ENCODE assay signal across 20 mouse cellular contexts in genomic region chr11:51843898-51844297, GRCm38 (mm10). TPM values are rescaled to one million over a fixed set of nuclear protein-coding genes. Genes with fewer than 3 reads are reported as not detected.
A peak's percentile ranks its signal among the peaks of the same experiment; 100 is the strongest.
DNase-seq lines count a peak whose midpoint lies in the region; ATAC-seq and TF ChIP-seq lines count a peak whose summit lies in the region.
"Had no signal": no experiment of that assay in that cellular context is flagged by ENCODE, and none has a peak within 500 bp of the region (broad histone marks: within the 10 kb centered on the region; RNA-seq: fewer than 3 reads in every experiment).

No protein-coding gene starts in this region.

- DNase-seq in kidney, postnatal 0 days (ENCODE audit: low spot score): peak; percentile 56
- no peak for DNase-seq in kidney, adult 11 months
- peak; percentile 46 for DNase-seq in ES-CJ7 (ENCODE audit: low read depth, low spot score)
- peak; percentile 64 for DNase-seq in embryo, embryonic 10.5 days (ENCODE audit: low spot score)
- peak; percentile 74 for DNase-seq in limb, embryonic 11.5 days (ENCODE audit: low spot score)
- DNase-seq in lung, postnatal 36 days: no peak
- DNase-seq in gastrocnemius, postnatal 10 days: no peak
- DNase-seq: adrenal gland, adult 8-10 months; cerebellum, adult 9-11 months; gastrocnemius, postnatal 25 days; kidney, adult 2 months; lung, postnatal 10 days; right cerebral cortex, postnatal 14 days had no signal

- TF ChIP-seq CTCF in kidney, postnatal 0 days (IDR thresholded peaks at IDR 0.05; ENCODE audit: low read depth): no peak

- no peaks in the 10 kb centered on the region for H3K36me3 ChIP-seq in kidney, postnatal 0 days (ENCODE audit: insufficient read depth, low read length)
- H3K36me3 ChIP-seq in limb, embryonic 11.5 days (ENCODE audit: control insufficient read depth, insufficient read depth, low read length): no peaks in the 10 kb centered on the region
- H3K36me3 ChIP-seq: heart, embryonic 15.5 days; liver, embryonic 15.5 days; neural tube, embryonic 13.5 days had no signal

- no peak overlapping the region for H3K9ac ChIP-seq in kidney, postnatal 0 days (ENCODE audit: low read depth, low read length)
- no peak overlapping the region for H3K9ac ChIP-seq in limb, embryonic 11.5 days (ENCODE audit: low read length)
- H3K9ac ChIP-seq: forebrain, embryonic 13.5 days; heart, embryonic 15.5 days; limb, embryonic 15.5 days; liver, embryonic 15.5 days; neural tube, embryonic 13.5 days had no signal

- H3K27ac ChIP-seq in kidney, postnatal 0 days: no peak overlapping the region
- H3K27ac ChIP-seq in limb, embryonic 11.5 days (replicated peaks; ENCODE audit: low read depth, low read length): no peak overlapping the region
- H3K27ac ChIP-seq: forebrain, embryonic 13.5 days; heart, embryonic 15.5 days; limb, embryonic 15.5 days; neural tube, embryonic 13.5 days had no signal

- no peaks in the 10 kb centered on the region; the same call in 1 of the 2 replicates for H3K4me1 ChIP-seq in kidney, postnatal 0 days (replicated peaks; ENCODE audit: insufficient read depth, low read length)
- H3K4me1 ChIP-seq in limb, embryonic 11.5 days (ENCODE audit: control insufficient read depth, insufficient read depth, low read length): no peaks in the 10 kb centered on the region
- H3K4me1 ChIP-seq: forebrain, embryonic 13.5 days; neural tube, embryonic 13.5 days had no signal

- H3K27me3 ChIP-seq in kidney, postnatal 0 days (ENCODE audit: insufficient read depth, low read length): no peaks in the 10 kb centered on the region
- no peaks in the 10 kb centered on the region for H3K27me3 ChIP-seq in limb, embryonic 11.5 days (ENCODE audit: control insufficient read depth, insufficient read depth, low read length)
- H3K27me3 ChIP-seq: forebrain, embryonic 13.5 days; heart, embryonic 15.5 days; limb, embryonic 15.5 days; liver, embryonic 15.5 days; neural tube, embryonic 13.5 days had no signal

- H3K4me2 ChIP-seq in kidney, postnatal 0 days (ENCODE audit: low read length): no peak overlapping the region
- no peak overlapping the region for H3K4me2 ChIP-seq in limb, embryonic 11.5 days (ENCODE audit: low read depth, severe bottlenecking)
- H3K4me2 ChIP-seq: forebrain, embryonic 13.5 days; heart, embryonic 15.5 days; limb, embryonic 15.5 days; liver, embryonic 15.5 days; neural tube, embryonic 13.5 days had no signal

- H3K4me3 ChIP-seq in kidney, postnatal 0 days (replicated peaks; ENCODE audit: low read depth, low read length): no peak overlapping the region
- H3K4me3 ChIP-seq in limb, embryonic 11.5 days (ENCODE audit: low read depth, low read length): no peak overlapping the region
- H3K4me3 ChIP-seq: erythroblast, embryonic 14.5 days; forebrain, embryonic 13.5 days; heart, embryonic 15.5 days; limb, embryonic 15.5 days; liver, embryonic 15.5 days; neural tube, embryonic 13.5 days had no signal

- H3K9me3 ChIP-seq in kidney, postnatal 0 days (replicated peaks; ENCODE audit: low read length): no peaks in the 10 kb centered on the region
- H3K9me3 ChIP-seq in limb, embryonic 11.5 days (ENCODE audit: control insufficient read depth, low read length): no peaks in the 10 kb centered on the region
- H3K9me3 ChIP-seq: forebrain, embryonic 13.5 days; heart, embryonic 15.5 days; limb, embryonic 15.5 days; liver, embryonic 15.5 days; neural tube, embryonic 13.5 days had no signal

- no peak for ATAC-seq in kidney, postnatal 0 days (replicated peaks; ENCODE audit: low FRiP score, low read depth)
- no peak for ATAC-seq in limb, embryonic 11.5 days (ENCODE audit: insufficient number of reproducible peaks, low FRiP score, low TSS enrichment, low read depth)
- no peak for ATAC-seq in monocyte, adult 5-6 weeks (replicated peaks; ENCODE audit: insufficient number of reproducible peaks, low FRiP score, low TSS enrichment, poor library complexity, severe bottlenecking)
- ATAC-seq: forebrain, embryonic 13.5 days had no signal

RNA-seq across cellular contexts. Expression of gene Jade2, which starts 13.6 kb away (rescaled TPM):
- 1.0 and 1.2 TPM in 2 replicates for polyA plus RNA-seq in kidney, postnatal 0 days (2015; fragmentation: Nextera tagmentation; extraction: Ambion mirVana)
- 0.28 and 0.44 TPM in 2 replicates for polyA plus RNA-seq in limb, embryonic 11.5 days (2014; fragmentation: Nextera tagmentation; extraction: Ambion mirVana)
- total RNA-seq in monocyte, adult 5-6 weeks (2017): 33.1 to 54.1 TPM (median 36.5 TPM) in 3 replicates
- total RNA-seq in gastrocnemius, postnatal 10 days (2021): 1 to 10 TPM; 2.3 to 2.6 TPM

Comparison
In these comparisons a context has a peak if more than half of its experiments do, and no peak if none do; other contexts are left out.
1. DNase-seq: peak in kidney, postnatal 0 days (single experiment), ES-CJ7 (single experiment), embryo, embryonic 10.5 days (single experiment) and limb, embryonic 11.5 days (single experiment); none in kidney, adult 11 months (single experiment), lung, postnatal 36 days (single experiment) and gastrocnemius, postnatal 10 days (single experiment).